Mouse (Mus musculus): Measurements from ENCODE around the gene Wasl. TPM values are rescaled to one million over a fixed set of nuclear protein-coding genes. Genes with fewer than 3 reads are reported as not detected.
A peak's percentile ranks its signal among the peaks of the same experiment; 100 is the strongest.

Wasl gene
- polyA plus RNA-seq, 1 experiment from 2014 or later = 82.1 TPM

- H3K4me1 ChIP-seq (ENCODE audit: insufficient read depth, low read length) = no peaks in the 10 kb centered on the region
- no peak overlapping the region for H3K4me3 ChIP-seq (ENCODE audit: low read length)
- no peaks in the 10 kb centered on the region for H3K9me3 ChIP-seq (ENCODE audit: low read length)
- no peak for ATAC-seq (ENCODE audit: low FRiP score, low TSS enrichment)
- H3K27me3 ChIP-seq (ENCODE audit: insufficient read depth, low read length) = no peaks in the 10 kb centered on the region
- WGBS = 90% methylated on average over 2 of the region's 2 CpGs
- peaks cover 34% of the 10 kb centered on the region for H3K36me3 ChIP-seq (ENCODE audit: insufficient read depth, low read length)
- no peak overlapping the region for H3K9ac ChIP-seq (replicated peaks; ENCODE audit: low read length)
- no peak overlapping the region for H3K27ac ChIP-seq (ENCODE audit: low read length)
- H3K4me2 ChIP-seq (replicated peaks; ENCODE audit: low read depth, low read length) = no peak overlapping the region
Measured at GRCm38 (mm10) chr6:24622098-24622497, 42.7 kb downstream of the Wasl start.

- H3K27me3 ChIP-seq (ENCODE audit: insufficient read depth, low read length) = no peaks in the 10 kb centered on the region
- WGBS = 86% methylated on average over 2 of the region's 2 CpGs
- no peak overlapping the region for H3K4me2 ChIP-seq (replicated peaks; ENCODE audit: low read depth, low read length)
- H3K27ac ChIP-seq (ENCODE audit: low read length) = no peak overlapping the region
- H3K36me3 ChIP-seq (ENCODE audit: insufficient read depth, low read length) = peaks cover 32% of the 10 kb centered on the region
- H3K9me3 ChIP-seq (ENCODE audit: low read length) = no peaks in the 10 kb centered on the region
- no peak overlapping the region for H3K9ac ChIP-seq (replicated peaks; ENCODE audit: low read length)
- ATAC-seq (ENCODE audit: low FRiP score, low TSS enrichment) = no peak
- no peak overlapping the region for H3K4me3 ChIP-seq (ENCODE audit: low read length)
- no peaks in the 10 kb centered on the region for H3K4me1 ChIP-seq (ENCODE audit: insufficient read depth, low read length)
Measured at GRCm38 (mm10) chr6:24620936-24621335, 43.9 kb downstream of the Wasl start.

- Histone ChIP-seq H3K4me3 (ENCODE audit: low read length) (no peak overlapping the region), H3K4me2 (replicated peaks; ENCODE audit: low read depth, low read length) (no peak overlapping the region), H3K9me3 (ENCODE audit: low read length) (no peaks in the 10 kb centered on the region), H3K27me3 (ENCODE audit: insufficient read depth, low read length) (no peaks in the 10 kb centered on the region), H3K4me1 (ENCODE audit: insufficient read depth, low read length) (no peaks in the 10 kb centered on the region), H3K9ac (replicated peaks; ENCODE audit: low read length) (no peak overlapping the region), H3K27ac (ENCODE audit: low read length) (no peak overlapping the region), H3K36me3 (ENCODE audit: insufficient read depth, low read length) (peaks cover 32% of the 10 kb centered on the region)
- ATAC-seq (ENCODE audit: low FRiP score, low TSS enrichment) = peak; percentile 81
- 39% methylated on average over 5 of the region's 6 CpGs for WGBS
Measured at GRCm38 (mm10) chr6:24619285-24620045, 45.3 kb downstream of the Wasl start.

- no peaks in the 10 kb centered on the region for H3K27me3 ChIP-seq (ENCODE audit: insufficient read depth, low read length)
- H3K9ac ChIP-seq (replicated peaks; ENCODE audit: low read length) = no peak overlapping the region
- no peak overlapping the region for H3K4me2 ChIP-seq (replicated peaks; ENCODE audit: low read depth, low read length)
- ATAC-seq (ENCODE audit: low FRiP score, low TSS enrichment) = no peak
- 63% methylated on average over 4 of the region's 4 CpGs for WGBS
- no peaks in the 10 kb centered on the region for H3K9me3 ChIP-seq (ENCODE audit: low read length)
- no peak overlapping the region for H3K27ac ChIP-seq (ENCODE audit: low read length)
- H3K36me3 ChIP-seq (ENCODE audit: insufficient read depth, low read length) = peaks cover 27% of the 10 kb centered on the region
- no peaks in the 10 kb centered on the region for H3K4me1 ChIP-seq (ENCODE audit: insufficient read depth, low read length)
- no peak overlapping the region for H3K4me3 ChIP-seq (ENCODE audit: low read length)
Measured at GRCm38 (mm10) chr6:24616746-24617145, 48.1 kb downstream of the Wasl start.

GRCm38 (mm10) chr6:24613918-24614317 is 50.9 kb downstream of the Wasl start:
- Histone ChIP-seq H3K4me1 (ENCODE audit: insufficient read depth, low read length) (no peaks in the 10 kb centered on the region), H3K36me3 (ENCODE audit: insufficient read depth, low read length) (peaks cover 20% of the 10 kb centered on the region), H3K27ac (ENCODE audit: low read length) (no peak overlapping the region), H3K4me2 (replicated peaks; ENCODE audit: low read depth, low read length) (no peak overlapping the region), H3K9ac (replicated peaks; ENCODE audit: low read length) (no peak overlapping the region), H3K27me3 (ENCODE audit: insufficient read depth, low read length) (no peaks in the 10 kb centered on the region), H3K4me3 (ENCODE audit: low read length) (no peak overlapping the region), H3K9me3 (ENCODE audit: low read length) (no peaks in the 10 kb centered on the region)
- no peak for ATAC-seq (ENCODE audit: low FRiP score, low TSS enrichment)
- 82% methylated on average over 4 of the region's 4 CpGs for WGBS

- WGBS = 97% methylated on average over 6 of the region's 6 CpGs
- no peak overlapping the region for H3K4me2 ChIP-seq (replicated peaks; ENCODE audit: low read depth, low read length)
- no peak for ATAC-seq (ENCODE audit: low FRiP score, low TSS enrichment)
Measured at GRCm38 (mm10) chr6:24613346-24613745, 51.5 kb downstream of the Wasl start.

GRCm38 (mm10) chr6:24612074-24612755 is 52.6 kb downstream of the Wasl start:
- 89% methylated on average over 7 of the region's 7 CpGs for WGBS
- Histone ChIP-seq H3K9me3 (ENCODE audit: low read length) (no peaks in the 10 kb centered on the region), H3K36me3 (ENCODE audit: insufficient read depth, low read length) (peaks cover 11% of the 10 kb centered on the region), H3K4me1 (ENCODE audit: insufficient read depth, low read length) (no peaks in the 10 kb centered on the region; the same call in 1 of the 2 replicates), H3K27me3 (ENCODE audit: insufficient read depth, low read length) (no peaks in the 10 kb centered on the region), H3K9ac (replicated peaks; ENCODE audit: low read length) (no peak overlapping the region), H3K27ac (ENCODE audit: low read length) (no peak overlapping the region), H3K4me2 (replicated peaks; ENCODE audit: low read depth, low read length) (no peak overlapping the region), H3K4me3 (ENCODE audit: low read length) (no peak overlapping the region)
- no peak for ATAC-seq (ENCODE audit: low FRiP score, low TSS enrichment)

More at GRCm38 (mm10) chr6:24613346-24613745, 51.5 kb downstream of the Wasl start:
- H3K4me1 ChIP-seq (ENCODE audit: insufficient read depth, low read length) = no peaks in the 10 kb centered on the region
- no peaks in the 10 kb centered on the region for H3K9me3 ChIP-seq (ENCODE audit: low read length)
- no peak overlapping the region for H3K9ac ChIP-seq (replicated peaks; ENCODE audit: low read length)
- no peak overlapping the region for H3K4me3 ChIP-seq (ENCODE audit: low read length)
- H3K27me3 ChIP-seq (ENCODE audit: insufficient read depth, low read length) = no peaks in the 10 kb centered on the region
- no peak overlapping the region for H3K27ac ChIP-seq (ENCODE audit: low read length)
- peaks cover 20% of the 10 kb centered on the region for H3K36me3 ChIP-seq (ENCODE audit: insufficient read depth, low read length)

GRCm38 (mm10) chr6:24610358-24610757 is 54.5 kb downstream of the Wasl start:
- H3K27me3 ChIP-seq (ENCODE audit: insufficient read depth, low read length) = no peaks in the 10 kb centered on the region
- ATAC-seq (ENCODE audit: low FRiP score, low TSS enrichment) = no peak
- no peak overlapping the region for H3K4me2 ChIP-seq (replicated peaks; ENCODE audit: low read depth, low read length)
- H3K27ac ChIP-seq (ENCODE audit: low read length) = no peak overlapping the region
- H3K9me3 ChIP-seq (ENCODE audit: low read length) = no peaks in the 10 kb centered on the region
- H3K9ac ChIP-seq (replicated peaks; ENCODE audit: low read length) = no peak overlapping the region
- H3K4me3 ChIP-seq (ENCODE audit: low read length) = no peak overlapping the region
- peaks cover 6% of the 10 kb centered on the region for H3K36me3 ChIP-seq (ENCODE audit: insufficient read depth, low read length)
- no peaks in the 10 kb centered on the region; the same call in 1 of the 2 replicates for H3K4me1 ChIP-seq (ENCODE audit: insufficient read depth, low read length)
- 91% methylated on average over 4 of the region's 4 CpGs for WGBS

- Histone ChIP-seq H3K4me3 (ENCODE audit: low read length) (no peak overlapping the region), H3K27me3 (ENCODE audit: insufficient read depth, low read length) (no peaks in the 10 kb centered on the region), H3K4me2 (replicated peaks; ENCODE audit: low read depth, low read length) (no peak overlapping the region), H3K9me3 (ENCODE audit: low read length) (no peaks in the 10 kb centered on the region), H3K9ac (replicated peaks; ENCODE audit: low read length) (no peak overlapping the region), H3K27ac (ENCODE audit: low read length) (no peak overlapping the region), H3K36me3 (ENCODE audit: insufficient read depth, low read length) (peaks cover 3% of the 10 kb centered on the region), H3K4me1 (ENCODE audit: insufficient read depth, low read length) (no peaks in the 10 kb centered on the region; the same call in 1 of the 2 replicates)
- 43% methylated on average over 4 of the region's 4 CpGs for WGBS
- no peak for ATAC-seq (ENCODE audit: low FRiP score, low TSS enrichment)
Measured at GRCm38 (mm10) chr6:24609531-24609930, 55.3 kb downstream of the Wasl start.

GRCm38 (mm10) chr6:24608682-24609081 is 56.1 kb downstream of the Wasl start:
- Histone ChIP-seq H3K4me2 (replicated peaks; ENCODE audit: low read depth, low read length) (no peak overlapping the region), H3K4me3 (ENCODE audit: low read length) (no peak overlapping the region), H3K9ac (replicated peaks; ENCODE audit: low read length) (no peak overlapping the region), H3K27me3 (ENCODE audit: insufficient read depth, low read length) (no peaks in the 10 kb centered on the region), H3K27ac (ENCODE audit: low read length) (no peak overlapping the region), H3K4me1 (ENCODE audit: insufficient read depth, low read length) (no peaks in the 10 kb centered on the region; the same call in 1 of the 2 replicates), H3K9me3 (ENCODE audit: low read length) (no peaks in the 10 kb centered on the region; the same call in 1 of the 2 replicates), H3K36me3 (ENCODE audit: insufficient read depth, low read length) (peaks cover 3% of the 10 kb centered on the region)
- WGBS = 93% methylated on average over 3 of the region's 3 CpGs
- no peak for ATAC-seq (ENCODE audit: low FRiP score, low TSS enrichment)
